Mouse (Mus musculus) midbrain, embryonic 14.5 days (tissue): ENCODE results near the gene Rbm42. TPM values are rescaled to one million over a fixed set of nuclear protein-coding genes. Genes with fewer than 3 reads are reported as not detected.

Source experiments
- ATAC-seq: fragments of 200-750 bp; cut with Nextera tagmentation; 2 replicates; pipeline ENCODE4 v1.8.0; 2017; ENCODE audit warnings: moderate number of reproducible peaks, moderate library complexity; ENCODE audit not compliant: low FRiP score, low TSS enrichment
- DNase-seq: peaks from one replicate; pipeline ENCODE4 v3.0.0-alpha.2; 2015
- H3K27ac ChIP-seq: fragments of 300-500 bp; sonication (generic); replicated peaks from 2 replicates; pipeline ENCODE4 v1.5.1; 2014; ENCODE audit warnings: mild to moderate bottlenecking, low read depth, low read length, moderate library complexity
- H3K27me3 ChIP-seq: fragments of 300-500 bp; sonication (generic); 2 replicates; pipeline ENCODE4 v1.6.1; 2014; ENCODE audit warnings: low read length, control low read depth, mixed read lengths; ENCODE audit not compliant: control insufficient read depth, insufficient read depth
- H3K36me3 ChIP-seq: fragments of 300-500 bp; sonication (generic); 2 replicates; pipeline ENCODE4 v1.6.1; 2014; ENCODE audit warnings: low read length, control low read depth; ENCODE audit not compliant: control insufficient read depth, insufficient read depth
- H3K4me1 ChIP-seq: fragments of 300-500 bp; sonication (generic); 2 replicates; pipeline ENCODE4 v1.6.1; 2014; ENCODE audit warnings: mild to moderate bottlenecking, antibody characterized with exemption, low read length, control low read depth; ENCODE audit not compliant: control insufficient read depth, insufficient read depth
- H3K4me2 ChIP-seq: fragments of 300-500 bp; sonication (generic); 2 replicates; pipeline ENCODE4 v1.6.1; 2014; ENCODE audit warnings: mild to moderate bottlenecking, low read length, moderate library complexity
- H3K4me3 ChIP-seq: fragments of 300-500 bp; sonication (generic); replicated peaks from 2 replicates; pipeline ENCODE4 v1.5.1; 2014; ENCODE audit warnings: low read depth, low read length
- H3K9ac ChIP-seq: fragments of 300-500 bp; sonication (generic); replicated peaks from 2 replicates; pipeline ENCODE4 v1.6.1; 2014; ENCODE audit warnings: mild to moderate bottlenecking, low read length, moderate library complexity
- H3K9me3 ChIP-seq: fragments of 300-500 bp; sonication (generic); 2 replicates; pipeline ENCODE4 v1.6.1; 2016; ENCODE audit warnings: low read length, control low read depth, mixed read lengths; ENCODE audit not compliant: control insufficient read depth
- WGBS: fragments of 180-500 bp; shearing (Covaris S2); extraction: QIAGEN DNeasy Blood & Tissue Kit; methylation state at CpG from one replicate; pipeline ENCODE4 v1.1.7; 2014; 5-methylcytosine and 5-hydroxymethylcytosine counted together
- polyA plus RNA-seq: library from polyadenylated mRNA; unstranded; fragments of >200 nt; fragmentation: Nextera tagmentation; extraction: Ambion mirVana; gene quantifications from 2 replicates; pipeline ENCODE4 v1.2.1, GENCODE M21; 2014

Gene Rbm42
- polyA plus RNA-seq, 1 experiment from 2014 or later: 126 TPM

GRCm38 (mm10) chr7:30629013-30629412, 21.1 kb downstream of the Rbm42 start:
- no peak overlapping the region for H3K9ac ChIP-seq
- ATAC-seq: no peak
- no peak overlapping the region for H3K4me3 ChIP-seq

GRCm38 (mm10) chr7:30626647-30627046, 23.5 kb downstream of the Rbm42 start:
- Histone ChIP-seq H3K27ac (no peak overlapping the region), H3K27me3 (no peaks in the 10 kb centered on the region), H3K4me2 (peak overlapping the region; percentile 97), H3K9ac (no peak overlapping the region), H3K36me3 (peaks cover 27% of the 10 kb centered on the region), H3K4me3 (no peak overlapping the region; the same call in 1 of the 2 replicates), H3K9me3 (no peaks in the 10 kb centered on the region), H3K4me1 (peaks cover 8% of the 10 kb centered on the region)
- no peak for DNase-seq
- no peak; the same call in 1 of the 2 replicates for ATAC-seq
- 85% methylated on average over 5 of the region's 5 CpGs for WGBS

More at GRCm38 (mm10) chr7:30629013-30629412, 21.1 kb downstream of the Rbm42 start:
- DNase-seq: no peak
- no peak overlapping the region for H3K27ac ChIP-seq
- H3K4me1 ChIP-seq: peaks cover 8% of the 10 kb centered on the region
- no peaks in the 10 kb centered on the region for H3K9me3 ChIP-seq
- peaks cover 22% of the 10 kb centered on the region for H3K27me3 ChIP-seq
- H3K4me2 ChIP-seq: no peak overlapping the region
- H3K36me3 ChIP-seq: peaks cover 4% of the 10 kb centered on the region; the same call in 1 of the 2 replicates

- Histone ChIP-seq H3K9ac (peak within 1 kb of the TSS; percentile 80), H3K4me2 (peak within 1 kb of the TSS; percentile 97), H3K9me3 (no peaks in the 10 kb centered on the region), H3K4me1 (peaks cover 8% of the 10 kb centered on the region), H3K4me3 (peak within 1 kb of the TSS; percentile 78), H3K36me3 (peaks cover 34% of the 10 kb centered on the region), H3K27me3 (no peaks in the 10 kb centered on the region), H3K27ac (0 out of 2 replicates have a peak within 1 kb of the TSS, but pooled peaks have one; percentile 14)
- peak; percentile 96 for DNase-seq
- peak; percentile 92 for ATAC-seq
- WGBS: 2% methylated on average over 44 of the region's 44 CpGs
Measured at GRCm38 (mm10) chr7:30625530-30626384, 24.4 kb downstream of the Rbm42 start, which contains the start of gene Cox6b1. TSS of gene Cox6b1 (minus strand) at chr7:30626151.

GRCm38 (mm10) chr7:30619202-30619601, 30.9 kb downstream of the Rbm42 start:
- H3K36me3 ChIP-seq: peaks cover 78% of the 10 kb centered on the region

GRCm38 (mm10) chr7:30618658-30619057, 31.5 kb downstream of the Rbm42 start:
- peaks cover 72% of the 10 kb centered on the region for H3K36me3 ChIP-seq
- no peaks in the 10 kb centered on the region for H3K9me3 ChIP-seq

More at GRCm38 (mm10) chr7:30619202-30619601, 30.9 kb downstream of the Rbm42 start:
- H3K27me3 ChIP-seq: no peaks in the 10 kb centered on the region
- no peak overlapping the region for H3K27ac ChIP-seq
- H3K4me3 ChIP-seq: no peak overlapping the region
- 94% methylated on average over 3 of the region's 3 CpGs for WGBS
- H3K4me2 ChIP-seq: no peak overlapping the region
- no peaks in the 10 kb centered on the region for H3K9me3 ChIP-seq
- DNase-seq: peak; percentile 21
- H3K9ac ChIP-seq: no peak overlapping the region
- H3K4me1 ChIP-seq: no peaks in the 10 kb centered on the region
- ATAC-seq: no peak

GRCm38 (mm10) chr7:30615049-30615760, 34.9 kb downstream of the Rbm42 start:
- Histone ChIP-seq H3K27me3 (no peaks in the 10 kb centered on the region), H3K9ac (no peak overlapping the region), H3K9me3 (no peaks in the 10 kb centered on the region), H3K27ac (no peak overlapping the region), H3K4me1 (no peaks in the 10 kb centered on the region), H3K4me2 (no peak overlapping the region), H3K36me3 (peaks cover 46% of the 10 kb centered on the region), H3K4me3 (no peak overlapping the region)
- WGBS: 61% methylated on average over 5 of the region's 5 CpGs
- DNase-seq (no peak), ATAC-seq (no peak)

More at GRCm38 (mm10) chr7:30618658-30619057, 31.5 kb downstream of the Rbm42 start:
- H3K4me3 ChIP-seq: no peak overlapping the region
- H3K27me3 ChIP-seq: no peaks in the 10 kb centered on the region
- no peak for ATAC-seq
- no peak overlapping the region for H3K27ac ChIP-seq
- WGBS: 97% methylated on average over 9 of the region's 9 CpGs
- no peaks in the 10 kb centered on the region for H3K4me1 ChIP-seq
- H3K9ac ChIP-seq: no peak overlapping the region
- no peak overlapping the region for H3K4me2 ChIP-seq
- no peak for DNase-seq

- DNase-seq (no peak), ATAC-seq (no peak)
- H3K9ac ChIP-seq: no peak overlapping the region
- 82% methylated on average over 2 of the region's 2 CpGs for WGBS
- H3K36me3 ChIP-seq: peaks cover 44% of the 10 kb centered on the region
- no peaks in the 10 kb centered on the region for H3K4me1 ChIP-seq
- H3K27ac ChIP-seq: no peak overlapping the region
- H3K9me3 ChIP-seq: no peaks in the 10 kb centered on the region
- H3K27me3 ChIP-seq: no peaks in the 10 kb centered on the region
- H3K4me3 ChIP-seq: no peak overlapping the region
- H3K4me2 ChIP-seq: no peak overlapping the region
Measured at GRCm38 (mm10) chr7:30614454-30614853, 35.7 kb downstream of the Rbm42 start.

GRCm38 (mm10) chr7:30613529-30614112, 36.5 kb downstream of the Rbm42 start:
- Histone ChIP-seq H3K9me3 (no peaks in the 10 kb centered on the region), H3K27ac (no peak overlapping the region), H3K27me3 (no peaks in the 10 kb centered on the region), H3K4me2 (no peak overlapping the region), H3K9ac (no peak overlapping the region), H3K4me3 (no peak overlapping the region), H3K36me3 (peaks cover 35% of the 10 kb centered on the region), H3K4me1 (no peaks in the 10 kb centered on the region)
- WGBS: 21% methylated on average over 14 of the region's 14 CpGs
- DNase-seq (peak; percentile 76), ATAC-seq (no peak; the same call in 1 of the 2 replicates)
